Mouse (Mus musculus) embryonic facial prominence, embryonic 12.5 days (tissue): ENCODE data around the gene Mast1. TPM values are rescaled to one million over a fixed set of nuclear protein-coding genes. Genes with fewer than 3 reads are reported as not detected.

Experiments
- ATAC-seq: fragments of 200-750 bp; cut with Nextera tagmentation; 2 replicates; pipeline ENCODE4 v1.8.0; 2017; ENCODE audit not compliant: insufficient number of reproducible peaks, insufficient read depth, low FRiP score, low TSS enrichment
- H3K27ac ChIP-seq: fragments of 300-500 bp; sonication (generic); 2 replicates; pipeline ENCODE4 v1.5.1; 2016; ENCODE audit warnings: mild to moderate bottlenecking
- H3K27me3 ChIP-seq: fragments of 300-500 bp; sonication (generic); 2 replicates; pipeline ENCODE4 v1.6.1; 2016; ENCODE audit warnings: mild to moderate bottlenecking, moderate library complexity
- H3K36me3 ChIP-seq: fragments of 300-500 bp; sonication (generic); 2 replicates; pipeline ENCODE4 v1.6.1; 2016; ENCODE audit warnings: mild to moderate bottlenecking
- H3K4me1 ChIP-seq: fragments of 300-500 bp; sonication (generic); 2 replicates; pipeline ENCODE4 v1.6.1; 2016
- H3K4me2 ChIP-seq: fragments of 300-500 bp; sonication (generic); replicated peaks from 2 replicates; pipeline ENCODE4 v1.6.1; 2016; ENCODE audit warnings: mild to moderate bottlenecking, moderate library complexity
- H3K4me3 ChIP-seq: fragments of 300-500 bp; sonication (generic); 2 replicates; pipeline ENCODE4 v1.5.1; 2016; ENCODE audit warnings: mild to moderate bottlenecking
- H3K9ac ChIP-seq: fragments of 300-500 bp; sonication (generic); 2 replicates; pipeline ENCODE4 v1.6.1; 2016; ENCODE audit warnings: mild to moderate bottlenecking, moderate library complexity
- H3K9me3 ChIP-seq: fragments of 300-500 bp; sonication (generic); 2 replicates; pipeline ENCODE4 v1.6.1; 2016; ENCODE audit warnings: mild to moderate bottlenecking, moderate library complexity
- WGBS: fragments of 180-500 bp; shearing (Covaris S2); methylation state at CpG from one replicate; pipeline ENCODE4 v1.1.7; 2016; 5-methylcytosine and 5-hydroxymethylcytosine counted together
- polyA plus RNA-seq: library from polyadenylated mRNA; unstranded; fragments of >200 nt; fragmentation: Nextera tagmentation; extraction: Ambion mirVana; gene quantifications from 2 replicates; pipeline ENCODE4 v1.2.1, GENCODE M21; 2016

Gene Mast1
- polyA plus RNA-seq, 1 experiment from 2014 or later, result 5.7 TPM

DNA sequence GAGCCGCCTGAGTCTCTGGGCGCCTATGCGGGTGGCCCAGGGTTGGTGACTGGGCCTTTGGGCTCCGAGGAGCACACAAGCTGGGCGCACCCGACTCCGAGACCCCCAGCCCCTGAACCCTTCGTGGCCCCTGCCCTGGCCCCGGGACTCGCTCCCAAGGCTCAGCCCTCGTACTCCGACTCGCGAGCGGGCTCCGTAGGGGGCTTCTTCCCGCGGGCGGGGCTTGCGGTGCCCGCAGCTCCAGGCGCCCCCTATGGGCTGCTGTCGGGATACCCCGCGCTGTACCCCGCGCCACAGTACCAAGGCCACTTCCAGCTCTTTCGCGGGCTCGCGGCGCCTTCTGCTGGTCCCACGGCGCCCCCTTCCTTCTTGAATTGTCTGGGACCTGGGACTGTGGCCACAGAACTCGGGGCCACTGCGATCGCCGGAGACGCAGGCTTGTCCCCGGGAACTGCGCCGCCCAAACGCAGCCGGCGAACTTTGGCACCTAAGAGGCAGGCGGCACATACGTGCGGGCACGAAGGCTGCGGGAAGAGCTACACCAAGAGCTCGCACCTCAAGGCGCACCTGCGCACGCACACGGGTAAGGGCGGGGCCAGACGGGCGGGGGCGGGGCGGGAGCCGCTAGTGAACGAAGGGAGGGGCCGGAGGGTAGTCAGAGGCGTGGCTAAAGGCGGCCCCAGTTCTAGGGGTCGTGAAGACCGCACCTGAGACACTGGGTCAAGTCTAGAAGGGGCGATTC, 34.1 kb downstream of the Mast1 start:
- peak overlapping the region; percentile 94 for H3K4me2 ChIP-seq
- H3K9ac ChIP-seq, result peak overlapping the region; percentile 74
- H3K36me3 ChIP-seq, result no peaks in the 10 kb centered on the region
- no peaks in the 10 kb centered on the region for H3K27me3 ChIP-seq
- WGBS, result under 1% methylated on average over 65 of the region's 68 CpGs
- H3K27ac ChIP-seq, result peak overlapping the region; percentile 80
- peak overlapping the region; percentile 61 for H3K4me3 ChIP-seq
- peaks cover 5% of the 10 kb centered on the region; the same call in 1 of the 2 replicates for H3K4me1 ChIP-seq
- peak; percentile 66; the same call in 1 of the 2 replicates for ATAC-seq
- no peaks in the 10 kb centered on the region for H3K9me3 ChIP-seq

DNA sequence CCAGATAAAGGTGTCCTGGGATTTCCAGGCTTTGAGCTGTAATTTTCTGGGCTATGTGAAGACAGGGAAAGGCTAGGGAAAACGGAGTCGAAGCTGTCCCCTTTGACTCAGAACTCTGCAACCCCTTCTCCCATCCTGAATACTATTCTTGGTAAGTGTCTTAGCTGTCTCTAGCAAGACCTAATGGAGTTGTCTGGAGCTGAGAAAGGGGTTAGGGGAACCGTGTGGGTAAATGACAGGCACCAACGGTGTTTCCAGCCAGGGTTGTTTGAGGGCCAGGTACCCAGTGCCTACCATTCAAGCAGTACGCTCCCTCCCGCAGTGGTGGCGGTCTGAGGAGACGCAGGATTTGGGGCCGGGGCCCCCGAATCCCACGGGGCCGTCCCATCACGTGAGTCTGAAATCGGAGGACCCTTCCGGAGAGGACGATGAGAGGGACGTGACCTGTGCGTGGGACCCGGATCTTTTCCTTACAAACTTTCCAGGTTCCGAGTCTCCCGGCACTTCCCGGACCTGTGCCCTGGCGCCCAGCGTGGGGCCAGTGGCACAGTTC, 34.7 kb downstream of the Mast1 start:
- Histone ChIP-seq H3K27me3 (no peaks in the 10 kb centered on the region), H3K9me3 (no peaks in the 10 kb centered on the region), H3K36me3 (no peaks in the 10 kb centered on the region), H3K27ac (peak overlapping the region; percentile 80), H3K4me3 (peak overlapping the region; percentile 61), H3K4me2 (peak overlapping the region; percentile 94), H3K9ac (peak overlapping the region; percentile 74), H3K4me1 (peaks cover 5% of the 10 kb centered on the region; the same call in 1 of the 2 replicates)
- ATAC-seq, result 0 out of 2 replicates have a peak, but pooled peaks have one; percentile 5
- WGBS, result 3% methylated on average over 24 of the region's 24 CpGs

DNA sequence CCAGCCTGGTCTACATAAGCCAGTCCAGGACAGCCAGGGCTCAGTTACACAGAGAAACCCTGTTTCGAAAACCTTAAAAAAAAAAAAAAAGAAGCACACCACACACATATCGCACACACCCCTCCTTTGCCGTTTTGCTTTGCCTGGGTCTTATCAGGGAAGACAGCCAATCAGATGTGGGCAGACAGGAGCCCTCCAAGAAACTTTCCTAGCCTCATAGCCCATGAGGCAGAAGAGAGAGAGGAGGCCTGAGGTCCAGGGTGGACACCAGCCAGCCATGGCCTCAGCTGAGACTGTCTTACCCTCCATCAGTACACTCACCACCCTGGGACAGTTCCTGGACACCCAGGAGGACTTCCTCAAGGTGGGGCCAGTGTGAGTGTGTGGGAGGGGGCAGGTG, 35.4 kb downstream of the Mast1 start, which contains the start of gene Klf1:
Gene Klf1, plus strand, starts transcription at position 177 of the 400 bp plus-strand sequence.
- Histone ChIP-seq H3K4me2 (peak within 1 kb of the TSS; percentile 94), H3K9me3 (no peaks in the 10 kb centered on the region), H3K36me3 (no peaks in the 10 kb centered on the region), H3K27me3 (no peaks in the 10 kb centered on the region), H3K4me1 (peaks cover 5% of the 10 kb centered on the region; the same call in 1 of the 2 replicates), H3K27ac (peak within 1 kb of the TSS; percentile 80), H3K4me3 (peak within 1 kb of the TSS; percentile 61), H3K9ac (peak within 1 kb of the TSS; percentile 74)
- no peak for ATAC-seq
- 63% methylated on average over 3 of the region's 3 CpGs for WGBS

DNA sequence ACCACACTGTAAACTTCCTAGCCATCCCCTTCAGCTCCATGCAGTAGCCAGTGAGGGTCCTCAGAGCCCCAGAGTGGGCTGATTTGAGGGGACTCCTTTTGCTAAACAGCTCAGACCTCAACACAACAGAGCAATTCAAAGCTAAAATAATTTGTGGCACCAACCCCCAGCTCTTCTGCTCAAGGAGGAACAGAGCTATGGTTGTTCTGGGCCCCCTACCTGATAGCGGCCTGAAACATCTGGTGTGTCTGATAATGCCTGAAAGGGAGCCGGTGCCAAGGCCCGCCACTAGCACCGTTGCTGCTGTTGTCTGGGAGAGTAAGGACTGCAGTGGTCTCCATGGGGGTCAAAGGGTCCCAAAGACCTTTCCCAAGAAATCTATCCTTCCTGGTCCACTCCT, 36.1 kb downstream of the Mast1 start:
- WGBS, result 65% methylated on average over 4 of the region's 4 CpGs
- no peak overlapping the region for H3K4me2 ChIP-seq
- no peak overlapping the region for H3K27ac ChIP-seq
- no peaks in the 10 kb centered on the region for H3K9me3 ChIP-seq
- no peak overlapping the region for H3K4me3 ChIP-seq
- H3K4me1 ChIP-seq, result peaks cover 5% of the 10 kb centered on the region; the same call in 1 of the 2 replicates
- no peak for ATAC-seq
- H3K9ac ChIP-seq, result no peak overlapping the region
- H3K27me3 ChIP-seq, result no peaks in the 10 kb centered on the region
- H3K36me3 ChIP-seq, result no peaks in the 10 kb centered on the region

DNA sequence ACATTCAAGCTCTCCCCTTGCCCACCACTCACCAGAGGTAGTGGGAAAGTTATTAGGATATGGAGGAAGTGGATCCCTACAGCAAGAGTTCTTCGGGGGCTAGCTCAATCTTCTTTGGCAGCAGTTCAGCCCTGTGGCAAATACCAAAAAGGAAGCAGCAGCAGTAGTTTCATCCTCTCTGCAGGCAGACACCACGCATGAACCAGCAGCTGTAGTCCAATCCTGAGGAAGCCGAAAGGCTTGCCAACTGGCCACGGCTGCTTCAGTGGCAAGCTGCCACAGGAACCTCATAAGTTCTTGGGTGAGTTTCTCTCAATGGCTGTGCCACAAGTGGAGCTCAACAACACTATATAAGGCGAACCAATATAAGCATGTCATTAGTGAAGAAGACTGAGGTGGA, 41.2 kb downstream of the Mast1 start:
- Histone ChIP-seq H3K27me3 (no peaks in the 10 kb centered on the region), H3K4me3 (no peak overlapping the region), H3K9ac (no peak overlapping the region), H3K4me1 (peaks cover 10% of the 10 kb centered on the region), H3K27ac (no peak overlapping the region), H3K4me2 (no peak overlapping the region), H3K9me3 (no peaks in the 10 kb centered on the region), H3K36me3 (peaks cover 8% of the 10 kb centered on the region; the same call in 1 of the 2 replicates)
- ATAC-seq, result no peak
- WGBS, result 85% methylated on average over 5 of the region's 5 CpGs

DNA sequence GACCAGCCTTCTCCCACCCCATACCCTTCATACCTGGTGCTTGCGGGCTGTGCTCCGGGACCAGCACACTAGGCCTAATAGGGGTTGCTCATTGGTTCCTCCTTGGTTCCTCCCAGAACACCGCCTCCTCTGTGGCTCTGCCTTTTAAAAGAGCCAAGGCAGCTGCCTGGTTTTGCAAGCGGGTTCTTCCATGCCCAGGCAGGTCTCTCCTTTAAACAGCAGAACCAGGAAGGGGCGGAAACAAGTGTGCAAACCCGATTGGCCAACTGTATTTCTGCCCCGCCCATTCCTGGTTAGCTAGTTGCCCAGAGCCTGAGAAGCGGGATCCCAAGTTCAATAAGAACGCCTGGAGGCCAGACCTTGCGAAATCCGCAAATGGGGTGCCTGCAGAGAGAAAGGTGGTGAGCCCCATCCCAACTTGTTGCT, 43.4 kb downstream of the Mast1 start, which contains the start of gene Gcdh:
Gene Gcdh, minus strand, starts transcription at position 213 of the 426 bp plus-strand sequence.
- Histone ChIP-seq H3K4me1 (peaks cover 10% of the 10 kb centered on the region), H3K27me3 (no peaks in the 10 kb centered on the region), H3K9ac (peak within 1 kb of the TSS; percentile 76), H3K4me2 (peak within 1 kb of the TSS; percentile 89), H3K4me3 (peak within 1 kb of the TSS; percentile 82), H3K9me3 (no peaks in the 10 kb centered on the region), H3K36me3 (peaks cover 24% of the 10 kb centered on the region), H3K27ac (no peak within 1 kb of the TSS)
- 0% methylated on average over 11 of the region's 11 CpGs for WGBS
- ATAC-seq, result peak; percentile 97

DNA sequence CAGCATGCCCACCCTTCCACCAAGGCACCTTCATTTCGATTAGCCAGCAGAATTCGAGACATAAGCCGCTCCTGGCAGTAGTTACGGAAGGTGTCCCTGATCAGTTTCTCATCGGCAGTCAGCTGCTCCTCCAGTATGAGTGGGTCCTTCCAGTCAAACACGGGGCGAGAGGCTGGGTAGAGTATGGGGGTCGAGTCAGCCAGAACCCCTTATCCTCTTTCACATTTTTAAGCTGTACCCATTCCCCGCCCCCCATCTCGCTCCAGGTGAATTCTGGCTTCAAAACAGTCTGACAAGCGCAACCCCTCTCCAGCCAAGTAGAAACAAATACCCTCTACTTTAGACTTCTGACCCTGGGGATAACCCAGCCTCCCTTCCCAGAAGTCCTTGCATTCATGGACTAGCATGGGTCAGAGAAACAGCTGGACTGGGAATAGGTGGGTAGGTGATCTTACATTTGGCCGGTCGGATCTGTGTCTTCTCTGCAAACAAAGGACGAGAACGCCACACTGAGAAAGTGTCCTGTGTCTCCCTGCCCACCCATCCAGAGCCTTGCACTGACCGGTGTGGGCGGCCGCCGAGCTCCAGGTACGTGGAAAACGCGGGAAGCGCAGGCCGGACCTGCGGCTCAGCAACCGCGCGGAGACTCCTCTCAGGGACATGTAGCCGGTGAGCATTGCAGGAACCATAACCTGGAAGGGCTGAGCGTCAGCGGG, 44.0 kb downstream of the Mast1 start:
- Histone ChIP-seq H3K27ac (no peak overlapping the region), H3K4me2 (peak overlapping the region; percentile 89), H3K9ac (peak overlapping the region; percentile 76), H3K4me3 (peak overlapping the region; percentile 82), H3K9me3 (no peaks in the 10 kb centered on the region), H3K36me3 (peaks cover 30% of the 10 kb centered on the region), H3K27me3 (no peaks in the 10 kb centered on the region), H3K4me1 (peaks cover 10% of the 10 kb centered on the region)
- 11% methylated on average over 31 of the region's 31 CpGs for WGBS
- ATAC-seq, result peak; percentile 23; the same call in 1 of the 2 replicates

DNA sequence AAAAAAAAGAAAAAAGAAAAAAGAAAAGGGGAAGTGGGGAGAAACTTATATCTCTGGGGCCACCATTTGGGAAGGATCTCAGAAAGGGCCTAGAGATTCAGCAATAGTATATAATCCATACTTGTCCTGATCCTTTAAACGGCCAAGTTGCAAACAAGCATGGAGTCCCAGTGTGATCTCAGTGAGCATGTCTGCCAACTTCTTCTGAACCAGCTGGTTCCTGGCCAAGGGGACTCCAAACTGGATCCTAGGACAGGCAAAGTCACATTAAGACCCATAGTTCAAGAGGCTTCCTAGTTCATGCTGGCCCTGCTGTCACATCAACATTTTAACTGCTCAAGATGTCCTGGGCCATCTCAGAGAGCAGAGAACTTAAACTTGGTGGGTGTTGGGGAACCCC, 48.0 kb downstream of the Mast1 start:
- WGBS, result 94% methylated on average over 1 of the region's 1 CpGs
- Histone ChIP-seq H3K9me3 (no peaks in the 10 kb centered on the region), H3K36me3 (peaks cover 46% of the 10 kb centered on the region), H3K27ac (no peak overlapping the region), H3K4me1 (peaks cover 6% of the 10 kb centered on the region), H3K27me3 (no peaks in the 10 kb centered on the region), H3K4me3 (no peak overlapping the region), H3K9ac (no peak overlapping the region), H3K4me2 (no peak overlapping the region)
- ATAC-seq, result no peak

DNA sequence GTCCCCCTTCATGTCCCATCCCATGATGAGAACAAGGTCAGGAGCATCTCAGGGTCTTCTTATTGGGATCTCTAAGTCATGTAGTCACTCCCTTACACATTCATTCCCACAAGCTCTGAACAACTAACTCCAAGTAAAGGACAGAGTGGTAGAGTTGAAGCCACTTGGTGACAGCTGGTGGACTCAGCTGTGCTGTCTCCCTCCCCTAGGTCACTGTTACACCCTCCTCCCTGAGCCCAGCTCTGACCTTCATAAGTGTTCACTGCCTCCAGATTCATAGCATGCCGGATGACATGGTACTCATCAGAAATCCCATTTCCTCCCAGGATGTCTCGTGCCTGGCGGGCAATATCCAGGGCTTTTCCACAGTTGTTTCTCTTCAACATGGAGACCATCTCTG, 48.9 kb downstream of the Mast1 start:
- no peak overlapping the region for H3K4me2 ChIP-seq
- 93% methylated on average over 3 of the region's 3 CpGs for WGBS
- H3K36me3 ChIP-seq, result peaks cover 46% of the 10 kb centered on the region
- no peak overlapping the region for H3K9ac ChIP-seq
- no peak overlapping the region for H3K4me3 ChIP-seq
- no peaks in the 10 kb centered on the region for H3K9me3 ChIP-seq
- H3K27ac ChIP-seq, result no peak overlapping the region
- no peaks in the 10 kb centered on the region for H3K27me3 ChIP-seq
- H3K4me1 ChIP-seq, result peaks cover 6% of the 10 kb centered on the region
- no peak for ATAC-seq

DNA sequence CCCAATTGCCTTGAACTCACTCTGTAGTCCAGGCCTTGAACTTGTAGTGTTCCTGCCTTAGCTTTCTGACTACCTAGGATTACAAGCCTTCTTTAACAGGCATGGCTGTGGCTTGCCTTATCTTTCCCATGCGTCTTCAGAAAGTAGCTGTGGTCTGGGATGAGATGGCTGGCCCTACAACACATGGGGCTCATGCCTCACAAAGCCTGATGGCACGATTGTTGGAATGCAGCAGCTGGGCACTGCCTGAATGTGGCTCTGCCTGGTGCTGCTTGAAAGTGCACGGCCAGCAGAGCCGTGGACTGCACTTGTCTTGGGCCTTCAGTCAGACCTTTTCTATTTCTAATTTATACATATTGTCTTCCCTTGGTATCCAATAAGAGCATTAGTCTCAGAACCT, 52.4 kb downstream of the Mast1 start:
- Histone ChIP-seq H3K36me3 (peaks cover 30% of the 10 kb centered on the region), H3K9ac (no peak overlapping the region), H3K27me3 (no peaks in the 10 kb centered on the region), H3K27ac (no peak overlapping the region), H3K4me1 (no peaks in the 10 kb centered on the region), H3K4me3 (no peak overlapping the region), H3K4me2 (no peak overlapping the region), H3K9me3 (no peaks in the 10 kb centered on the region)
- ATAC-seq, result no peak
- WGBS, result 89% methylated on average over 4 of the region's 4 CpGs

DNA sequence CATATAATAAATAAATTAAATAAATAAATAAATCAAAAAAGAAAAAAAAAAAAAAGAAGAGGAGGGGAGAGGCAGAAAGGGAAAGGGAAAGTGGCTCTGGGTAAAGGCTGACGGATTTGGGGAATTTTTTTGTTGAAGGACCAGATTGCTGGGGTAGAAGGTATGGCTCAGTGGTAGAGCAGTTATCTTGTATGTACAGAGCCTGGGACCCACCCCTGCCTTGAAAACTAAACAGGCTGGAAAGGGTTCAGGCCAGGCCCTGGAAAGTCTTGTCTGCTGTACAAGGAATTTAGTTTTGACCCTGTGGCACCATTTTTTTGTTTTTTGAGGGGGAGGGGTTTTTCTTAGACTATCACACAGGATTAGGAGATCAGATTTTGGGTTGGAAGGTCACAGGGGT, 58.2 kb downstream of the Mast1 start:
- no peaks in the 10 kb centered on the region for H3K4me1 ChIP-seq
- no peaks in the 10 kb centered on the region for H3K36me3 ChIP-seq
- H3K4me3 ChIP-seq, result no peak overlapping the region
- H3K4me2 ChIP-seq, result no peak overlapping the region
- no peak overlapping the region for H3K9ac ChIP-seq
- whole genome bisulfite sequencing, result 81% methylated on average over 1 of the region's 1 CpGs
- H3K27me3 ChIP-seq, result no peaks in the 10 kb centered on the region
- H3K9me3 ChIP-seq, result no peaks in the 10 kb centered on the region
- no peak overlapping the region for H3K27ac ChIP-seq
- ATAC-seq, result no peak
